Mouse (Mus musculus): ENCODE data around the gene Pdzd4. TPM values are rescaled to one million over a fixed set of nuclear protein-coding genes. Genes with fewer than 3 reads are reported as not detected.

Gene Pdzd4
- polyA plus RNA-seq, 1 experiment from 2014 or later: 0.12 TPM

DNA sequence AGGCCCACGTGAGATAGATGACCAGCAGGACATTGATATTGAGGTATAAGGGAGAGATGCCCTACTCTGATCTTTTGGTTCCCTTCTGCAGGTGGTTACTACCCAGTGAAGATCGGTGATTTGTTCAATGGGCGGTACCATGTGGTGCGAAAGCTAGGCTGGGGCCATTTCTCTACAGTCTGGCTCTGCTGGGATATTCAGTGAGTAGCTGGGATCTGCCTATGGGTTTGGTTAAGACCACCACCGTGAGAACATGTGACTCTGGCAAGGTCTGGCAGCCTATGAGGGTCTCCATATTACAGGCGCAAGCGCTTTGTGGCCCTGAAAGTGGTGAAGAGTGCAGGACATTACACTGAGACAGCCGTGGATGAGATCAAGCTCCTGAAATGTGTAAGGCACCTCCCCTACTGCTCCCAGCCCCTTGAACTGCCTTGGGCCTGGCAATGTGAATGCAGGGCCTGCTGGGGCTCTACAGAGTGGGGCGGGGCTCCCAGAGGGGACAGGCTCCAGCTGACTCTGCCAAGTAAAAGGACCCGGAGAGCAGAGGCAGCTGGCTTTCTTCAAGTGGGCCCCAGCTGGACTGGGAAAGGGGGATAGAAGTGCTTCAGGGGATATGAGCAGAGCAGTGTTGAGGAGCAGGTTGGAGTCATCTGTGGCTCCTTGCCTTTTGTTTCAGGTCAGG lies 49.8 kb downstream of the Pdzd4 start:
- WGBS: 69% methylated on average over 10 of the region's 10 CpGs
- Histone ChIP-seq H3K4me3 (ENCODE audit: low read depth, low read length) (no peak overlapping the region), H3K9me3 (ENCODE audit: control insufficient read depth) (no peaks in the 10 kb centered on the region), H3K9ac (ENCODE audit: low read depth, low read length) (no peak overlapping the region), H3K27ac (ENCODE audit: low read depth, low read length) (no peak overlapping the region), H3K36me3 (ENCODE audit: control insufficient read depth, insufficient read depth) (peaks cover 12% of the 10 kb centered on the region), H3K4me1 (replicated peaks; ENCODE audit: control insufficient read depth, insufficient read depth, low read length) (no peaks in the 10 kb centered on the region), H3K4me2 (replicated peaks; ENCODE audit: low read depth) (no peak overlapping the region), H3K27me3 (replicated peaks; ENCODE audit: control insufficient read depth, insufficient read depth, low read length) (no peaks in the 10 kb centered on the region)
- no peak for TF ChIP-seq CTCF (IDR thresholded peaks at IDR 0.05; ENCODE audit: low read depth)
- ATAC-seq: peak; percentile 17; the same call in 1 of the 2 replicates

DNA sequence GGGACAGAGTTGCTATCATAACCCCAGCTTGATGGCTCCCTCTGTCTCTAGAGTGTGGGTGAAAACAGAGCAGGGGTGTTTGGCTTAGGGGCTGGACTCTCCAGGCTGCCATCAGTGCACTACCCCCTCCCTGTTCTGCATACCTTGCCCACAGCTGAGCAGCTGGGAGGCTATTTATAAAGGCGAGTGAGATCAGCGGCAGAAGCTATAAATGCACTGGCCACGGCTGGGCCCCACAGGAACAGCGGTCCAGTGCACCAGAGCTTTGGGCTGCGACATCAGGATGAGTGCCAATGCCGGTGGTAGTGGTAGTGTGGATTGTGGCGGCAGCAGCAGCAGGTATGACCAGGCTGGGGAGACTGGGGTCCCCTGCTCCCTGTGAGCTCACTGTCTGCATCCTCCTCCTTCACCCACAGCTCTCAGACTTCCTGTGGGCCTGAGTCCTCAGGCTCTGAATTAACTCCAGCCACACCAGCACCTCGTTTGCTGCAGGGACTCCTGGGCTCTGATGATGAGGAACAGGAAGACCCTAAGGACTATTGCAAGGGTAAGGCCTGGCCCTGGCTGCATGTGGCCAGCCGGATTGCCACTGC lies 50.5 kb downstream of the Pdzd4 start, which contains the start of gene Srpk3:
TSS of gene Srpk3 (plus strand) at position 238 of the 593 bp plus-strand sequence.
- no peak for ATAC-seq
- Histone ChIP-seq H3K9me3 (ENCODE audit: control insufficient read depth) (no peaks in the 10 kb centered on the region), H3K4me2 (replicated peaks; ENCODE audit: low read depth) (no peak within 1 kb of the TSS), H3K27me3 (replicated peaks; ENCODE audit: control insufficient read depth, insufficient read depth, low read length) (no peaks in the 10 kb centered on the region), H3K4me1 (replicated peaks; ENCODE audit: control insufficient read depth, insufficient read depth, low read length) (no peaks in the 10 kb centered on the region), H3K4me3 (ENCODE audit: low read depth, low read length) (no peak within 1 kb of the TSS), H3K9ac (ENCODE audit: low read depth, low read length) (no peak within 1 kb of the TSS), H3K36me3 (ENCODE audit: control insufficient read depth, insufficient read depth) (peaks cover 9% of the 10 kb centered on the region), H3K27ac (ENCODE audit: low read depth, low read length) (no peak within 1 kb of the TSS)
- 39% methylated on average over 9 of the region's 9 CpGs for WGBS
- no peak for TF ChIP-seq CTCF (IDR thresholded peaks at IDR 0.05; ENCODE audit: low read depth)

- Histone ChIP-seq H3K9ac (ENCODE audit: low read depth, low read length) (no peak overlapping the region), H3K9me3 (ENCODE audit: control insufficient read depth) (no peaks in the 10 kb centered on the region), H3K4me1 (replicated peaks; ENCODE audit: control insufficient read depth, insufficient read depth, low read length) (no peaks in the 10 kb centered on the region), H3K4me2 (replicated peaks; ENCODE audit: low read depth) (no peak overlapping the region), H3K27ac (ENCODE audit: low read depth, low read length) (no peak overlapping the region), H3K4me3 (ENCODE audit: low read depth, low read length) (no peak overlapping the region), H3K36me3 (ENCODE audit: control insufficient read depth, insufficient read depth) (no peaks in the 10 kb centered on the region), H3K27me3 (replicated peaks; ENCODE audit: control insufficient read depth, insufficient read depth, low read length) (no peaks in the 10 kb centered on the region)
- WGBS: 53% methylated on average over 9 of the region's 9 CpGs
- TF ChIP-seq CTCF (IDR thresholded peaks at IDR 0.05; ENCODE audit: low read depth): peak; percentile 73
- no peak for ATAC-seq
These were observed 57.5 kb downstream of the Pdzd4 start for GRCm38 (mm10) chrX:73767267-73767666.

DNA sequence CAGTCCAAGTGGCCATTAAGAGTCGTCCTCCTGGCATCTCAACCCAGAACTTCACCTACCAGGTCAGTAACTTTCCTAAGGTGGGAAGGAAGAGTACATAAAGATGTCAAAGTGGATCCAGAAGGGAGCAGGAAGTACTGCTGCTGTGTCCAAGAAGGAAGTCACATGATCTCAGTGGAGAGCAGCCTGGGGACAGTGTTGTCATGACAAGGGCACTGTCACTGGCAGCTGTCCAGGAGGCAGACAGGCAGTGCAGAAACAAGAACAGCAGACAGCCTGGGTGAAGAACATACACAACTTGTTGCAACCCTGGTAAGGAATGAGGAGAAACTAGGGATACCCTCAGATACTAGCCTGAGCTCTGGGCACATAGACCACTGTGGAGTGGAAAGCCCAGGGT lies 59.5 kb downstream of the Pdzd4 start:
- H3K4me2 ChIP-seq (replicated peaks; ENCODE audit: low read depth): no peak overlapping the region
- H3K36me3 ChIP-seq (ENCODE audit: control insufficient read depth, insufficient read depth): no peaks in the 10 kb centered on the region
- no peak for TF ChIP-seq CTCF (IDR thresholded peaks at IDR 0.05; ENCODE audit: low read depth)
- H3K4me1 ChIP-seq (replicated peaks; ENCODE audit: control insufficient read depth, insufficient read depth, low read length): no peaks in the 10 kb centered on the region
- H3K4me3 ChIP-seq (ENCODE audit: low read depth, low read length): no peak overlapping the region
- no peak for ATAC-seq
- no peak overlapping the region for H3K9ac ChIP-seq (ENCODE audit: low read depth, low read length)
- H3K27ac ChIP-seq (ENCODE audit: low read depth, low read length): no peak overlapping the region
- H3K9me3 ChIP-seq (ENCODE audit: control insufficient read depth): no peaks in the 10 kb centered on the region
- WGBS: 69% methylated on average over 1 of the region's 1 CpGs
- H3K27me3 ChIP-seq (replicated peaks; ENCODE audit: control insufficient read depth, insufficient read depth, low read length): no peaks in the 10 kb centered on the region

DNA sequence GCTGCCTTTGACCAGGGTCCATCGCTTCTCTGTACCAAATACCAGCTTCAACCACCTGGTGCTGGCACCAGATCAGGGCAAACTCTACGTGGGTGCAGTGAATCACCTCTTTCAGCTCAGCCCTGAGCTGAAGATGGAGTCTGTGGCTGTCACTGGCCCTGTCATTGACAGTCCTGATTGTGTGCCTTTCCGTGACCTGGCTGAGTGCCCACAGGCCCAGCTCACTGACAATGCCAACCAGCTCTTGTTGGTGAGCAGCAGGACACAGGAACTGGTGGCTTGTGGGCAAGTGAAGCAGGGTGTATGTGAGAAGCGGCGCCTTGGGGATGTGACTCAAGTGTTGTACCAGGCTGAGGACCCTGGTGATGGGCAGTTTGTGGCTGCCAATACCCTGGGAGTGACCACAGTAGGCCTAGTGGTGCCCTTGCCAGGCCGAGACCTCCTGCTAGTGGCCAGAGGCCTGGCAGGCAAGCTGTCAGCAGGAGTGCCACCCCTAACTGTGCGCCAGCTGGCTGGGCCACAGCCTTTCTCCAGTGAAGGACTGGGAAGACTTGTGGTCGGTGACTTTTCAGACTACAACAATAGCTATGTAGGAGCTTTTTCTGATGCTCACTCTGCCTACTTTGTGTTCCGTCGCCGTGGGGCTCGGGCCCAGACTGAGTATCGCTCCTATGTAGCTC lies 66.0 kb downstream of the Pdzd4 start:
- no peak for ATAC-seq
- WGBS: 89% methylated on average over 13 of the region's 13 CpGs
- Histone ChIP-seq H3K9me3 (ENCODE audit: control insufficient read depth) (no peaks in the 10 kb centered on the region), H3K27me3 (replicated peaks; ENCODE audit: control insufficient read depth, insufficient read depth, low read length) (no peaks in the 10 kb centered on the region), H3K4me3 (ENCODE audit: low read depth, low read length) (no peak overlapping the region), H3K27ac (ENCODE audit: low read depth, low read length) (no peak overlapping the region), H3K4me2 (replicated peaks; ENCODE audit: low read depth) (no peak overlapping the region), H3K4me1 (replicated peaks; ENCODE audit: control insufficient read depth, insufficient read depth, low read length) (no peaks in the 10 kb centered on the region), H3K36me3 (ENCODE audit: control insufficient read depth, insufficient read depth) (no peaks in the 10 kb centered on the region), H3K9ac (ENCODE audit: low read depth, low read length) (no peak overlapping the region)
- no peak for TF ChIP-seq CTCF (IDR thresholded peaks at IDR 0.05; ENCODE audit: low read depth)

GRCm38 (mm10) chrX:73756334-73757140 lies 68.2 kb downstream of the Pdzd4 start, which contains the start of gene Plxnb3:
Gene Plxnb3 (plus strand): TSS chrX:73757090.
- H3K27me3 ChIP-seq (replicated peaks; ENCODE audit: control insufficient read depth, insufficient read depth, low read length): no peaks in the 10 kb centered on the region
- no peak within 1 kb of the TSS for H3K27ac ChIP-seq (ENCODE audit: low read depth, low read length)
- no peak within 1 kb of the TSS for H3K4me2 ChIP-seq (replicated peaks; ENCODE audit: low read depth)
- 78% methylated on average over 5 of the region's 5 CpGs for WGBS
- no peak for TF ChIP-seq CTCF (IDR thresholded peaks at IDR 0.05; ENCODE audit: low read depth)
- no peaks in the 10 kb centered on the region for H3K36me3 ChIP-seq (ENCODE audit: control insufficient read depth, insufficient read depth)
- H3K4me1 ChIP-seq (replicated peaks; ENCODE audit: control insufficient read depth, insufficient read depth, low read length): no peaks in the 10 kb centered on the region
- ATAC-seq: no peak
- H3K9ac ChIP-seq (ENCODE audit: low read depth, low read length): no peak within 1 kb of the TSS
- H3K9me3 ChIP-seq (ENCODE audit: control insufficient read depth): no peaks in the 10 kb centered on the region
- no peak within 1 kb of the TSS for H3K4me3 ChIP-seq (ENCODE audit: low read depth, low read length)

All from intestine, postnatal 0 days (tissue).